Mouse (Mus musculus) inflammation-experienced regulatory T-cells, adult 6 months (primary cell): ENCODE results near the gene Gm11127. TPM values are rescaled to one million over a fixed set of nuclear protein-coding genes. Genes with fewer than 3 reads are reported as not detected.
"Not testable (repeated sequence)": the region's sequence is repeated elsewhere in the genome, so short reads cannot be mapped to it uniquely, and the experiment has no call there.

Experiments
- ATAC-seq: one replicate; pipeline ENCODE4 v1.8.0; 2017
- polyA plus RNA-seq, 3 experiments: library from polyadenylated mRNA; unstranded; fragments of 100-300 nt; shearing (Covaris generic); gene quantifications; one replicate each; pipeline ENCODE4 v1.2.1; 2017

The Gm11127 gene
- polyA plus RNA-seq, 3 experiments from 2014 or later: 0.30 TPM; not detected in 2

GRCm38 (mm10) chr17:36030703-36031582 is 27.2 kb downstream of the Gm11127 start:
- ATAC-seq: not testable (repeated sequence)

DNA sequence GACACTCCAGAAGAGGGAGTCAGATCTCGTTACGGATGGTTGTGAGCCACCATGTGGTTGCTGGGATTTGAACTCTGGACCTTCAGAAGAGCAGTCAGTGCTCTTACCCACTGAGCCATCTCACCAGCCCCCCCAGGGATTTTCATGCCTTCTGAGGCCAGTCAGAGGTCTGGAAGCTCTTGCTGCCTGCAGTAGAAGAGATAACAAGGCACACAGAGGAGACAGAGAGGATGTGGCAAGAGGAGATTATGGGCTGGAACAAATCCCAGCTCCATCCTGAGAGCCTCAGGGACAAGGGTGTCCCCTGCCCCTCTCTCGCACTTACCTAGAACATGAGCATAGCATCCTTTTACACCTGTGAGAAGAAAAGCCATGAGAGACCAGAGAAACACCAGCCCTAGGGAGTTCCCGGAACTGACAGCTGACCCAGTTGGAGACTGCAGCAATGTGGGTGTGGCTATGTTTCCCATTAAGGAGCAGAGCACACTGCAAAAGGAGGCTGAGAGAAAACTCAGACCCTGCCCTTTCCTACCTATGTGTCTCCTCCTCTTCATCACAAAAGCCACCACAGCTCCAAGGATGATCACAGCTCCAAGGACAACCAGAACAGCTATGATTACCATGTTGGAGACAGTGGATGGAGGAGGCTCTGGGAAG is 28.0 kb downstream of the Gm11127 start:
- not testable (repeated sequence) for ATAC-seq

GRCm38 (mm10) chr17:36028879-36029619 is 29.1 kb downstream of the Gm11127 start:
- ATAC-seq: no peak

DNA sequence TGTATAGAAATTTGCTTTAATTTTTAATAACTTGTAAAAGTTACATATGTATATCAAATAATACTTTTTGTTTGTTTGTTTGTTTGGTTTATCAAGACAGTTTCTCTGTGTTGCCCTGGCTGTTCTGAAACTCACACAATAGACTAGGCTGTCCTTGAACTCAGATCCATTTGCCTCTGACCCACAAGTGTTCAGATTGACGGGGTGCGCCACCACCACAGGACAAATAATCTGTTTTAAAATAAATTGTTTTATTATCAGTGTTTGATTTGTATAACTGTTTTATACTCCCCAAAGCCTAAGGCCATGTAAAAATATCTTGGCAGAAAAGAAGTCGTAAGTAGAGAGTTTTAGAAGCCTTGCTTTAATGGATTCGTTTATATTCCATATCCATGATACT is 30.5 kb downstream of the Gm11127 start:
- ATAC-seq: no peak

DNA sequence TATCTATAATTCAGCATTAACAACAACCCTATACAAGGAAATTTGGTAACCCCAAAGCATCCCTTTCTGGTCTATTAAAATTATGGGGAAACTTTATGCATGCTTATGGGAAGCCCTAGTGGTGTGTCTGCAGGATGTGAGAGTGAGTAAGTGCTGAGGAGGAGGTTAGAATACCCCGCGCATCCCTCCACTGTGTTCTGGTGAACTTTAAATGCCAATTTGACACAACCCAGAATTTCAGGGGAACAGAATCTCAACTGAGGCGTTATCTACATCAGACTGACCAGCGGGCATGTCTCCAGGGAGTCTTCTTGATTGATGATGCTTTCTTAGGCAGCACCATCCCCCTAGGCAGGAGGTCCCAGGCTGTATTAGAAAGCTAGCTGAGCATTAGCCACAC is 32.3 kb downstream of the Gm11127 start:
- no peak for ATAC-seq

DNA sequence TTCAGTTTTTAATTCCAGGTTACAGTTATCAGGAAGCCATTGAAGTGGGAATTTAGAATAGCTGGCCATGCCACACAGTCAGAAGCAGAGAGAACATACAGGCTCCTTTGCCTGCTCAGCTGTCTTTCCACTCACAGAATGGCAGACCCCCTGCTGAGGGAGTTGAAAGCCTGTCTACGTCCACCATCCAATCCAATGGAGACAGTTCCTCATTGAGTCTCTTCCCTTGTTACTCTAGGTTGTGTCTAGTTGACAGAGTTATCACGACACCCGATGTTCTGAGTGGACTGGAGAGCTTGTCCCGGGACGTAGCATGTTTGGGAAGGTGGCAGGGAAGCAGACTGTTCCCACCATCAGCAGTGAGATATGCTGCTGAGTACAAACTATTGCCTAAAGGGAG is 33.0 kb downstream of the Gm11127 start:
- no peak for ATAC-seq

DNA sequence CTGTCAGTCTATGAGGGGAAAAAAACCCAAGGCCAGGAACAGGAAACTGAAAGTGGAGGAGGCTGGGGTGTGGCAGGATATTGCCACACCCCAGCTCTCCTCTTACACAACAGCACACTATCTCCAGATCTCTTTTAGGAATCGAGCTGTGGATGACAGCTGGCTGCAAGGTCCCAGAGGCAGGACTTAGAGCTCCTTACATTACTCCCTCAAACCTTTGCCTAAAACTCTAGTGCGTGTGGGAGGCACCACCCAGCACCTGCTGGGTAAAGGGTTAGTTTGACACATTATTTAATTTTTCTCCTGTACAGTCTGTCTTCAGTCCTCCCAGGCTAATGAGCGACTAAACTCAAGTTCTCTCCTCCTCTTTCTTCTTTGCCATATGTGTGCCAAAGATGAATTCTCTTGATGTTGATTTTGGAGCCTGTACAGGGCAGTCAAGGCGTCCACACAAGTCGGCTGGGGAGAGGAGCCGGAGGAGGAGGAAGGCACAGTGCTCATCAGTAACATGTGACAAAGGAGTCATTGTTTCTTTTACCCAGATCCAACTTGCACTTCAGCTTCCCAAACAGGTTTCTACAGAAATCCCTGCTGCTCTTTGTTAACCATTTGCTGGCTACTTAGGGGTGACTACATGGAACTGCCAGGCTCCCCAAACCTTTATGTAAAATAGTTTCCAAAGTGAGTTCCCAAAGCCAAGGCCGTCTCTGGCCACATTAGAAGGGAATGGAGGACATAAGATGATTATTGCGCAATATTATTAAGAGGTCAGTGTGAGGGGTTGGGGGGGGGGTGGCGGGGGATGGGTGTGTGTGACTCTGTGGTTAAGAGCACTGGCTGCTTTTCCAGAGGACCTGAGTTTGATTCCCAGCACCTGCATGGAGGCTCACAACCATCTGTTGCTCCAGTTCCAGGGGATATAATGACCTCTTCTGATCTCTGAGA is 34.2 kb downstream of the Gm11127 start:
- peak; percentile 72 for ATAC-seq

GRCm38 (mm10) chr17:36022922-36023321 is 35.2 kb downstream of the Gm11127 start:
- no peak for ATAC-seq

DNA sequence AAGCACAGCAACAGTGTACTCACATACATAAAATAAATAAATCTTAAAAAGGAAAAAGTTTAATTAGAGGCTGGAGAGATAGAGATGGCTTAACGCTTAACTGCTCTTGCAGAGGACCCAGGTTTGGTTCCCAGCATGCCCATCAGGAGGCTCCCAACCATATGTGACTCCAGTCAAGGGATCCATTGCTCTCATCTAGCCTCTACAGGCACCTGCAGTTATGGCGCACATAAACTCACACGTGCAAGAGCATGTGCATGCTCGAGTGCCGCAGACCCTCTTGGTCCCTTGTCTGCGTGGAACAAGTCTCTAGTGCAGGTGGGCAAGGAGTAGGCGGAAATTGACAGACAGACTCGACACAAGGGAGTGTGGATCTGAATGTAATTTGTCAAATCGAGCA is 36.1 kb downstream of the Gm11127 start:
- no peak for ATAC-seq

DNA sequence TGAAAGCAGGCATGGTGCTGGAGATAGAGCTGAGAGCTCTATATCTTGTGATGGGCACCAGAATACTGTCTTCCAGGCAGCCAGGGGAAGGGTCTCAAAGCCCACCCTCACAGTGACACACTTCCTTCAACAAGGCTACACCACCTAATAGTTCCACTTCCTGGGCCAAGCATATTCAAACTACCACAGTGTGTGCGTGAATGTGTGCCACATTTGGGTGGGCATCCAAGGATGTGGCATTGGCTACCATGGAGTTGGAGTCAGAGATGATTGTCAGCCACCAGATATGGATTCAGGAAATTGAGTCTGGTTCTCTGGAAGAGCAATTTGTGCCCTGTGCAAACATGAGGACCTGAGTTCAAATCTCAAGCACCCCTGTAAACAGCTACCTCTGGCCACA is 36.9 kb downstream of the Gm11127 start:
- peak; percentile 2 for ATAC-seq

- peak; percentile 80 for ATAC-seq
Observed at GRCm38 (mm10) chr17:36020191-36021073, 37.7 kb downstream of the Gm11127 start, which contains the start of gene H2-T24. Gene H2-T24 (minus strand): TSS chr17:36020560.

- no peak for ATAC-seq
Observed at GRCm38 (mm10) chr17:36019519-36019918, 38.7 kb downstream of the Gm11127 start.

DNA sequence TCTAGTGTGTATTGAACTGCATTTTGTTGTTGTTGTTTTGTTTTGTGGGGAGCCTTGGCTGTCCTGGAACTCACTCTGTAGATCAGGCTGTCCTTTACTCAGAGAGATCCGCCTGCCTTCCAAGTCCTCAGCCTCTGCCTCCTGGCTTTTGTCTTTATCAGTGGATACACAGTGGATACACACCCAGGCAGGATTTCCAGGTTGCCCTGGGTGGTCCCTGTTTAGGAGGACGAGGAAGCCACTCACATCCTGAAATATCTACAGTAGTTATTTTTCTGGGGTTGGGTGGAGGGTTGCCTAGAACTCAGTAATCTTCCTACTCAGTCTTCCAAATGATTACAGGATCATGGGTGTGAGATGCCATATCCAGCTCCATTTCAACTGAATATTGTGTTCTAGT is 39.2 kb downstream of the Gm11127 start:
- ATAC-seq: no peak

DNA sequence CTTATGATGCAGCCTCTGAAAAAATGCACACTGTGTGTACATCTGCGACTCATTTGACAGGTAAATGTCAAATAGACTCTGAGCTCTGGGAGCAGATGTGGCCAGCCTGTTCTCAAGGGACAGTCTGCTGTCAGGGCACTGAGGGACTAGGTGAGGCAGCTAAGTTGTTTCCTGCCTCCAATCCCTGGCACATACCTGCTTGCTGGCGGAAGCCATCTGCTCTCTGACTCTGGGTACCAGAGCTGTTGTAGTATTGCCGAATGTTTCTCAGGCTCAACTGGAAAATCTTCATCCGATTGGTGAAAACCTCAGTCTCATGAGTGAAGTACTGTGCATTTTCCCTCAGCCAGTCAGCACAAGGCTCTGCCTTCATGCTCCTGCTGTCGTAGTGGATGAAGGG is 41.1 kb downstream of the Gm11127 start:
- no peak for ATAC-seq

GRCm38 (mm10) chr17:36014977-36015376 is 43.2 kb downstream of the Gm11127 start:
- no peak for ATAC-seq

Other genes starting within 250 kb of the Gm11127 start
- 10 to 100 TPM in 1 of 3 experiments, 1 to 10 TPM in 1, under 1 TPM in 1; 0.54 to 11.8 (median 1.3) TPM for gene Ier3, start 236.7 kb downstream of the Gm11127 start, polyA plus RNA-seq
- 10 to 100 TPM; 20.5 to 31.1 (median 28.1) TPM for gene Flot1, start 235.1 kb downstream of the Gm11127 start, polyA plus RNA-seq
- 100 to 1,000 TPM; 404 to 882 (median 514) TPM for gene Tubb5, start 220.1 kb downstream of the Gm11127 start, polyA plus RNA-seq
- gene Mdc1, start 216.9 kb downstream of the Gm11127 start, polyA plus RNA-seq: 10 to 100 TPM in 1 of 3 experiments, 1 to 10 TPM in 2; 6.1 to 10.7 (median 7.1) TPM
- 10 to 100 TPM; 25.4 to 64.8 (median 27.4) TPM for gene Nrm, start 197.1 kb downstream of the Gm11127 start, polyA plus RNA-seq
- 100 to 1,000 TPM; 194 to 273 (median 213) TPM for gene Ppp1r18, start 192.8 kb downstream of the Gm11127 start, polyA plus RNA-seq
- 10 to 100 TPM; 17.4 to 36.1 (median 19.5) TPM for gene Dhx16, start 178.6 kb downstream of the Gm11127 start, polyA plus RNA-seq
- 10 to 100 TPM; 15.3 to 21.6 (median 15.4) TPM for gene 2310061I04Rik, start 160.9 kb downstream of the Gm11127 start, polyA plus RNA-seq
- 10 to 100 TPM in 2 of 3 experiments, 1 to 10 TPM in 1; 9.5 to 16.2 (median 10.5) TPM for gene Atat1, start 148.3 kb downstream of the Gm11127 start, polyA plus RNA-seq
- 10 to 100 TPM; 35.8 to 82.5 (median 75.5) TPM for gene Mrps18b, start 142.0 kb downstream of the Gm11127 start, polyA plus RNA-seq
- gene Ppp1r10, start 141.9 kb downstream of the Gm11127 start, polyA plus RNA-seq: 10 to 100 TPM; 49.4 to 63.1 (median 51.7) TPM
- 100 to 1,000 TPM; 113 to 143 (median 123) TPM for gene Abcf1, start 88.6 kb downstream of the Gm11127 start, polyA plus RNA-seq
- gene Gnl1, start 78.5 kb downstream of the Gm11127 start, polyA plus RNA-seq: 1 to 10 TPM; 7.6 to 9.2 (median 8.8) TPM
- gene Prr3, start 78.1 kb downstream of the Gm11127 start, polyA plus RNA-seq: 10 to 100 TPM; 13.8 to 22.0 (median 19.8) TPM
- 10 to 100 TPM; 26.0 to 35.7 (median 32.8) TPM for gene H2-T24, start 37.8 kb downstream of the Gm11127 start, polyA plus RNA-seq
- gene H2-T23, start 25.5 kb downstream of the Gm11127 start, polyA plus RNA-seq: 1,000 to 10,000 TPM in 1 of 3 experiments, 100 to 1,000 TPM in 2; 834 to 1,491 (median 990) TPM
- 100 to 1,000 TPM; 428 to 527 (median 477) TPM for gene H2-T22, start 15.6 kb downstream of the Gm11127 start, polyA plus RNA-seq
- gene Gm6034, start 15.4 kb downstream of the Gm11127 start, polyA plus RNA-seq: under 1 TPM in 2 of 3 experiments, not detected in 1; 0.33 to 0.87 TPM
- 1 to 10 TPM; 1.8 to 5.8 (median 2.4) TPM for gene Gm19684, start 63.3 kb upstream of the Gm11127 start, polyA plus RNA-seq
- gene Gm7030, start 71.1 kb upstream of the Gm11127 start, polyA plus RNA-seq: 1 to 10 TPM in 1 of 3 experiments, not detected in 2; 1.3 TPM
- gene Gm8909, start 110.2 kb upstream of the Gm11127 start, polyA plus RNA-seq: 1 to 10 TPM; 1.5 to 7.5 (median 4.7) TPM
- 1 to 10 TPM in 1 of 3 experiments, under 1 TPM in 1, not detected in 1; 0.67 to 6.8 TPM for gene H2-T3, start 131.9 kb upstream of the Gm11127 start, polyA plus RNA-seq
- gene Rpp21, start 199.7 kb upstream of the Gm11127 start, polyA plus RNA-seq: 100 to 1,000 TPM; 147 to 196 (median 194) TPM
- gene Trim39, start 213.9 kb upstream of the Gm11127 start, polyA plus RNA-seq: 10 to 100 TPM; 10.1 to 20.8 (median 16.2) TPM
- gene H2-M10.2, start 228.1 kb upstream of the Gm11127 start, polyA plus RNA-seq: not detected